Comparison of ENCODE assay signal across 9 mouse cellular contexts in genomic region chr12:73046607-73047180, GRCm38 (mm10). TPM values are rescaled to one million over a fixed set of nuclear protein-coding genes. Genes with fewer than 3 reads are reported as not detected.
DNase-seq lines count a peak whose midpoint lies in the region; ATAC-seq and TF ChIP-seq lines count a peak whose summit lies in the region.
"Had no signal": no experiment of that assay in that cellular context is flagged by ENCODE, and none has a peak within 500 bp of the region (broad histone marks: within the 10 kb centered on the region; RNA-seq: fewer than 3 reads in every experiment).

No protein-coding gene starts in this region.

- 0 out of 2 replicates have a peak, but pooled peaks have one; percentile 21 for TF ChIP-seq CTCF in kidney, postnatal 0 days (IDR thresholded peaks at IDR 0.05; ENCODE audit: low read depth)

- peaks cover 59% of the 10 kb centered on the region for H3K27me3 ChIP-seq in embryonic facial prominence, embryonic 15.5 days
- H3K27me3 ChIP-seq in heart, embryonic 15.5 days = peaks cover 89% of the 10 kb centered on the region
- H3K27me3 ChIP-seq in kidney, postnatal 0 days (ENCODE audit: insufficient read depth, low read length) = peaks cover 84% of the 10 kb centered on the region

- peaks cover 39% of the 10 kb centered on the region for H3K4me1 ChIP-seq in embryonic facial prominence, embryonic 15.5 days
- H3K4me1 ChIP-seq in heart, embryonic 15.5 days (replicated peaks) = peaks cover 28% of the 10 kb centered on the region
- peaks cover 18% of the 10 kb centered on the region for H3K4me1 ChIP-seq in kidney, postnatal 0 days (replicated peaks; ENCODE audit: insufficient read depth, low read length)

- no peaks in the 10 kb centered on the region for H3K36me3 ChIP-seq in embryonic facial prominence, embryonic 15.5 days
- no peaks in the 10 kb centered on the region for H3K36me3 ChIP-seq in heart, embryonic 15.5 days
- no peaks in the 10 kb centered on the region for H3K36me3 ChIP-seq in kidney, postnatal 0 days (ENCODE audit: insufficient read depth, low read length)

- peak overlapping the region; percentile 88 for H3K27ac ChIP-seq in embryonic facial prominence, embryonic 15.5 days (replicated peaks)
- no peak overlapping the region for H3K27ac ChIP-seq in heart, embryonic 15.5 days
- H3K27ac ChIP-seq in kidney, postnatal 0 days = no peak overlapping the region

- H3K4me2 ChIP-seq in embryonic facial prominence, embryonic 15.5 days (replicated peaks) = peak overlapping the region; percentile 72
- H3K4me2 ChIP-seq in heart, embryonic 15.5 days = peak overlapping the region; percentile 97
- H3K4me2 ChIP-seq in kidney, postnatal 0 days (ENCODE audit: low read length) = peak overlapping the region; percentile 79

- under 1% methylated on average over 38 of the region's 38 CpGs for whole genome bisulfite sequencing in embryonic facial prominence, embryonic 15.5 days
- under 1% methylated on average over 38 of the region's 38 CpGs for WGBS in heart, embryonic 15.5 days
- under 1% methylated on average over 36 of the region's 38 CpGs for WGBS in kidney, postnatal 0 days

- no peaks in the 10 kb centered on the region for H3K9me3 ChIP-seq in embryonic facial prominence, embryonic 15.5 days (replicated peaks)
- H3K9me3 ChIP-seq in heart, embryonic 15.5 days (replicated peaks) = no peaks in the 10 kb centered on the region
- no peaks in the 10 kb centered on the region for H3K9me3 ChIP-seq in kidney, postnatal 0 days (replicated peaks; ENCODE audit: low read length)

- peak; percentile 89 for DNase-seq in 416B (ENCODE audit: low read depth)
- peak; percentile 89 for DNase-seq in R1 (ENCODE audit: low read depth, low spot score)
- DNase-seq in kidney, postnatal 0 days (ENCODE audit: low spot score) = peak; percentile 75
- peak; percentile 81 to 87 for DNase-seq in lung, postnatal 4 days
- peak; percentile 93 for DNase-seq in skeletal muscle tissue, adult 2 months (ENCODE audit: low read depth, low spot score)
- no peak for DNase-seq in cerebellum, adult 9-10 months

- ATAC-seq in embryonic facial prominence, embryonic 15.5 days (ENCODE audit: insufficient number of reproducible peaks, low FRiP score, low TSS enrichment, low read depth) = peak; percentile 90
- peak; percentile 81 for ATAC-seq in heart, embryonic 15.5 days (replicated peaks; ENCODE audit: insufficient number of reproducible peaks, insufficient read depth, low FRiP score, low read depth)
- ATAC-seq in kidney, postnatal 0 days (replicated peaks; ENCODE audit: low FRiP score, low read depth) = peak; percentile 47

- peak overlapping the region; percentile 77 for H3K9ac ChIP-seq in embryonic facial prominence, embryonic 15.5 days
- peak overlapping the region; percentile 40; the same call in 1 of the 2 replicates for H3K9ac ChIP-seq in heart, embryonic 15.5 days
- no peak overlapping the region for H3K9ac ChIP-seq in kidney, postnatal 0 days (ENCODE audit: low read depth, low read length)

- H3K4me3 ChIP-seq in embryonic facial prominence, embryonic 15.5 days (replicated peaks) = peak overlapping the region; percentile 63
- peak overlapping the region; percentile 65 for H3K4me3 ChIP-seq in heart, embryonic 15.5 days
- H3K4me3 ChIP-seq in kidney, postnatal 0 days (replicated peaks; ENCODE audit: low read depth, low read length) = peak overlapping the region; percentile 53
- H3K4me3 ChIP-seq: erythroblast, embryonic 14.5 days had no signal

RNA-seq across cellular contexts. Expression of gene Six1, which starts 7.0 kb away (rescaled TPM):
- polyA plus RNA-seq in embryonic facial prominence, embryonic 15.5 days (2015; fragmentation: Nextera tagmentation; extraction: Ambion mirVana) = 40.0 and 48.3 TPM in 2 replicates
- 0.62 and 3.7 TPM in 2 replicates for polyA plus RNA-seq in heart, embryonic 15.5 days (2015; fragmentation: Nextera tagmentation; extraction: Ambion mirVana)
- 0.26 and 0.46 TPM in 2 replicates for polyA plus RNA-seq in kidney, postnatal 0 days (2015; fragmentation: Nextera tagmentation; extraction: Ambion mirVana)
- polyA plus RNA-seq: erythroblast, embryonic 14.5 days had no signal
